Mouse (Mus musculus): ENCODE measurements around the gene Gm49394. TPM values are rescaled to one million over a fixed set of nuclear protein-coding genes. Genes with fewer than 3 reads are reported as not detected.

Gm49394 gene
- polyA plus RNA-seq (2015; fragmentation: Nextera tagmentation; extraction: Ambion mirVana): not detected in 2 replicates

DNA sequence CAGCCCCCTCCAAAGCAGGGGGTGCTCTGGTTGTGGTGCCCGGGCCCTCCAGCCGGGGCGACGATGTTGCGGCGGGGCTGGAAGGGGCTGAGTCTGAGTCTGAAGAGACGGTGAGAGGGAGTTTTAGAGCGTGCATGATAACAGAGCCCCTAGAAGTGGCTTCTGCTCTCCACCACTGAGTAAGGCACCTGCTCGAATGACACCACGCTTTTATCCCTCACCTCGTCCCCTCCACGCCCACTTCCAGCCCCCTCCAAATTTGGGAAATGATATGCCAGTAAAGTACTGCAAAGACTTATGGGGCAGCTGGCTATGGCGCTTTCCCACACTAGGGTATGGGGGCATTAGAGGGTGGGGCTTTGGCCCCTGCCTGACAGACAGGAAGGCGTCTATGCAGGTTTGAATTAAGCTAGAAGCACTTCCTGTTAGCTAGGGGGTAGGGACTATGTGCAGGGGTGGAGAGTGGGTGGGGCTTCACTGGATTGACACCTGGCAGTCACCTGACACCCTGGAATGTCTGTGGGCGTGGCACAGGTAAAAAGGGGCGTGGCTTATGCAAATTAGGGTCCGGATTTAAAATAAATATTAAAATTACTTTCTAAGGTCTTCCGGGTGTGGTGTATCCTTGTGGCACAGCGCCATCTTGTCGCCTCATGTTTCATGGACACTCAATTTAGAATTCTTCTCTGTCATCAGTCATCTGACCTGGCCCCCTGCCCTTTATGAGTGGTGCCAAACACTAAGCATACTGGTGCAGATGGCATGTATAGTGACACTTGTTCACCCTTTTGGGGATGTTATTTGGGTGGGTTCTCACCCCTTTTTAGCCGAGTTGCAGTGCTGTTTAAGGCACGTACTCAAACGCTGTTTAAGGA lies at the start of gene Gm49394:
Gene Gm49394, minus strand, starts transcription at position 192 of the 875 bp plus-strand sequence.
- DNase-seq (no peak), ATAC-seq (ENCODE audit: low read depth) (no peak)
- H3K9me3 ChIP-seq (replicated peaks): peaks cover 16% of the 10 kb centered on the region
- peaks cover 22% of the 10 kb centered on the region for H3K27me3 ChIP-seq
- H3K27ac ChIP-seq: no peak within 1 kb of the TSS
- H3K9ac ChIP-seq: no peak within 1 kb of the TSS
- no peaks in the 10 kb centered on the region for H3K4me1 ChIP-seq (replicated peaks)
- 76% methylated on average over 23 of the region's 23 CpGs for WGBS (ENCODE audit: insufficient replicate concordance)
- no peak within 1 kb of the TSS for H3K4me2 ChIP-seq
- peaks cover 15% of the 10 kb centered on the region for H3K36me3 ChIP-seq
- no peak within 1 kb of the TSS for H3K4me3 ChIP-seq (replicated peaks)

DNA sequence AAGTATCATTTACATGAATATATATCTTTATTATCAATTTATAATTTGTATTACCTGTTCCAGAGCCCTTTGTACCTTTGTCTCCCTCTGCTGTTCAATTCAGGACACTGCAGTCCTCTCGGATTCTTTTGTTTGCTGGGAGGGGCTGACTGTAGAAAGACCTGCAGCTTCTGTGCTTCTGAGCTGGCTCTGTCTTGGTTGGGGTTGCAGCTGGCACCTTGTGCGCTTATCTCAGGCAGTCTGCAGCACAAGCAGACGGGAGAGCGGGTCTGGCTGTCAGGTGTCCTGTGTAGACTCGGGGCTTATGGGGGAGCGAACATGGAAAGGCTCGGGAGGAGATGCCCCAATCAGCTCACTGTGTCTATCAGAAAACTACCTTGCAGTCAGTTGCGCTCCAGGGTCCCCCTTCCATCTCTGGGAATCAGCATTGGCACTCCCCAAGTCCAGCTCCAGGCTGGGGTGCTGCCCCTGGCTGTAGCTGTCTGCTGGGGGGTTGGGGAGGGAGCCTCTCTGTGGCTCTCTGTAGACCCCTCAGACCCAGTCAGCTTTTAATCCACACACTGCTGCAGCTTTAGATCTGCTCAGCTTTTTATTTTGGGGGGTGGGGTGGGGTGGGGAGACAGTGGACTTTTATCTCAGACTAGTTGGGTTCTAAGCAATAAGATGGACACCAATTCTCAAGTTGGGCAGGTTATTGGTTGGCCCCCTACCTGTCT lies 45.2 kb upstream of the Gm49394 start:
- no peak overlapping the region for H3K27ac ChIP-seq
- H3K4me1 ChIP-seq (replicated peaks): no peaks in the 10 kb centered on the region
- peak; percentile 6 for DNase-seq
- no peak overlapping the region for H3K9ac ChIP-seq
- no peak overlapping the region for H3K4me2 ChIP-seq
- ATAC-seq (ENCODE audit: low read depth): no peak
- H3K9me3 ChIP-seq (replicated peaks): no peaks in the 10 kb centered on the region
- WGBS (ENCODE audit: insufficient replicate concordance): 17% methylated on average over 8 of the region's 8 CpGs
- no peaks in the 10 kb centered on the region for H3K36me3 ChIP-seq
- no peak overlapping the region for H3K4me3 ChIP-seq (replicated peaks)
- H3K27me3 ChIP-seq: 0 out of 2 replicates have a peak, but pooled peaks cover 2% of the 10 kb centered on the region

DNA sequence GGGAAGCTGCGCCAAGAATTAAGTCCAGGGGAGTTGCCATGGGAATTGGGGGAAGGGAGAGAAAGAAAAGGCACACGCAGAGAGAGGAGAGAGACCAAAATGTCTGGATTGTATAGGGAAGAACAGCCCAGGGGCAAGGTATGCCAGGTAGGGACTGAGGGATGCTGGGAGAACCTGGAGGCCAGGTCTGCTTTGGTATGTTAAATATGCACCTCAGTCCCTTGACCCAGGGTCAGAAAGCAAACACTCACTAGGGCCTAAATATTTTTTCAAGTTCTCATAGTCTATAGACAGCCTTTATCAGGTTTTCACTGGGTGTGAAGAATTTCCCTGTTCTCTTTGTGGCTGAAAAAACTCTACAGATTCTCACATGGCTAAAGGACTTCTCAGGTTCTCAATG lies 37.1 kb upstream of the Gm49394 start:
- H3K27me3 ChIP-seq: no peaks in the 10 kb centered on the region
- no peaks in the 10 kb centered on the region for H3K9me3 ChIP-seq (replicated peaks)
- ATAC-seq (ENCODE audit: low read depth) (no peak), DNase-seq (no peak)
- no peak overlapping the region for H3K4me2 ChIP-seq
- no peaks in the 10 kb centered on the region for H3K36me3 ChIP-seq
- H3K9ac ChIP-seq: no peak overlapping the region
- no peaks in the 10 kb centered on the region for H3K4me1 ChIP-seq (replicated peaks)
- WGBS (ENCODE audit: insufficient replicate concordance): 54% methylated on average over 2 of the region's 2 CpGs
- H3K27ac ChIP-seq: no peak overlapping the region
- no peak overlapping the region for H3K4me3 ChIP-seq (replicated peaks)

DNA sequence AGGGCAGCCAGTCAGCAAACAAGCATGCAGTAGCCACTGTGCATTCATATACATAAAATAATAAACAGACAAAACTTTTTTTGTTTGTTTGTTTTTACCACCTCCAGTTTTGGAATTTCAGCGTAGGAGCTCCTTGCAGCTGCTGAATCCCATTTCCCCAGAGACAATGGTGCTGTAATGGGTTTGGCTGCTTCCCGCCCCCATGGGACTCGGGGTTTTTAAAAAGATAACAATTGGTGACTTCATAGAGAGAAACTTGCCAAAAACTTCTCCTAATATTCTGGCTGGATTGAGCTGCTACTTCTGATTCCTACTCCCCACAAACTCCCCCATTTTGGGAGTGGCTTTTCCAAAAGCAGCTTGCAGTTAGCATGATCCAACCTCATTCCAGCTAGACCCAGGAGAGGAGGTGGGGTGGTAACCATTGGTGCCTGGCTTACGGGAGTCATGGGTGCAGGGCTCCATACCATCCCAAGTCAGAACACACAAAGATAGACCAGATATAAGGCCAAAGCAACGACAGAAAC lies 29.7 kb upstream of the Gm49394 start:
- ATAC-seq (ENCODE audit: low read depth) (no peak), DNase-seq (no peak)
- no peaks in the 10 kb centered on the region for H3K36me3 ChIP-seq
- no peak overlapping the region for H3K9ac ChIP-seq
- H3K27me3 ChIP-seq: no peaks in the 10 kb centered on the region
- no peak overlapping the region for H3K4me3 ChIP-seq (replicated peaks)
- H3K4me2 ChIP-seq: no peak overlapping the region
- 51% methylated on average over 5 of the region's 5 CpGs for WGBS (ENCODE audit: insufficient replicate concordance)
- H3K27ac ChIP-seq: no peak overlapping the region
- H3K4me1 ChIP-seq (replicated peaks): no peaks in the 10 kb centered on the region
- no peaks in the 10 kb centered on the region for H3K9me3 ChIP-seq (replicated peaks)

DNA sequence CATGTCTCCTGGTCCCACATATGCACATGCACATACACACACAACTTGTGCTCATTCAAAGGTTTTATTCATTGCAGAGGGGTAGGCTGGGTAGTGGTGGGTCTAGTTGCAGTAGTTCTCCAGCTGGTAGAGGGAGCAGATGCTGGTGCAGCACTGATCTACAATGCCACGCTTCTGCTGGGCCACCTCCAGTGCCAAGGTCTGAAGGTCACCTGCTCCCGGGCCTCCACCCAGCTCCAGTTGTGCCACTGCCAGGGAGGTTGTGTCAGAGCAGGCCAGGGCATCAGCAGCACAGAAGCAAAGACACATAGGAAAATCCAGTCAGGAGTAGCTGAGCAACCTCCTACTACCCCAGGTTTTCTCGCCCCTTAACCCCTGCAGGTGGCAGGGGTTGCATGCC lies 8.9 kb upstream of the Gm49394 start:
- H3K9ac ChIP-seq: no peak overlapping the region
- no peak overlapping the region for H3K4me3 ChIP-seq (replicated peaks)
- WGBS (ENCODE audit: insufficient replicate concordance): 69% methylated on average over 3 of the region's 3 CpGs
- no peaks in the 10 kb centered on the region for H3K4me1 ChIP-seq (replicated peaks)
- ATAC-seq (ENCODE audit: low read depth) (no peak), DNase-seq (no peak)
- H3K4me2 ChIP-seq: no peak overlapping the region
- no peak overlapping the region for H3K27ac ChIP-seq
- peaks cover 8% of the 10 kb centered on the region; the same call in 1 of the 2 replicates for H3K27me3 ChIP-seq
- H3K36me3 ChIP-seq: no peaks in the 10 kb centered on the region
- H3K9me3 ChIP-seq (replicated peaks): no peaks in the 10 kb centered on the region

DNA sequence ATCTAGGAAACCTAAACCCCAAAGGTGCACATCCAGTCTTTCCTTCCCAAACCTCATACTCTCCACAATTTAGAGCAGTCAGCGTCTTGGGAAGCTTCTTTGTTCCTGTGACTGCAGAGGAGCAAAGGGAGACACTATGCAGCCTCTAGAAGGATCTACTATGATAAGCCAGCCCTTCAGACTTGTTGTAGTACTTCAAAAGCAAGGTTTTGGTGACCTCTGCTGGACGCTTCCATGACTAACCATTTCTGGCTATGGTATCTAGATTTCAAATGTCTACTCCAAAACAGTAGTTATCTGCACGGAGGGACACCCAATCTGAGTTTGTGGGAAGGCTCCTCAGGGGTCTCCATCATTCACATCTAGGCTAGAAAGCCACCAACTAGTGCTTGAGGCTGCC lies 5.9 kb upstream of the Gm49394 start:
- H3K27ac ChIP-seq: no peak overlapping the region
- peaks cover 5% of the 10 kb centered on the region; the same call in 1 of the 2 replicates for H3K9me3 ChIP-seq (replicated peaks)
- DNase-seq (peak; percentile 43), ATAC-seq (ENCODE audit: low read depth) (no peak)
- no peak overlapping the region for H3K4me3 ChIP-seq (replicated peaks)
- WGBS (ENCODE audit: insufficient replicate concordance): 6% methylated on average over 3 of the region's 3 CpGs
- H3K4me2 ChIP-seq: no peak overlapping the region
- H3K9ac ChIP-seq: no peak overlapping the region
- H3K4me1 ChIP-seq (replicated peaks): no peaks in the 10 kb centered on the region
- no peaks in the 10 kb centered on the region for H3K36me3 ChIP-seq
- H3K27me3 ChIP-seq: peaks cover 8% of the 10 kb centered on the region; the same call in 1 of the 2 replicates

DNA sequence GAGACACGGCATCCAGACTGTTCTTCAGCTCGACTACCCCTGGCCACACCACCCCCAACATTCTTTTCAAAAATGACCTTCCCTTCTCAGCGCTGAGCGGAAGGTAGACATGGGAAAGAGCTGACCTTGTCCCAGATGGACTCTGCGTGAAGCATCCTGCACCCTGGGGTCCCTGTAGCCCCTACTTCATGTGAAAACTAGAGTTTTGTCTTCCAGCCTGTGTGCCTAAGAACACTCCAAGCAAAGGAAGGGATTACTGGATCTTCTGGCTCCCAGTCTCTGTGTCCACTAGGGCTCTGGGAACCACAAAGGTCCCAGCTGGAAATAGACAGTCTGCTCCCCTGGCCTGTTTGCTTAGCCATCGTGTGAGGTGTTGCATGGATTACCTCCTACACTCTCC lies 5.4 kb upstream of the Gm49394 start:
- no peak overlapping the region for H3K4me3 ChIP-seq (replicated peaks)
- H3K36me3 ChIP-seq: no peaks in the 10 kb centered on the region
- no peaks in the 10 kb centered on the region for H3K4me1 ChIP-seq (replicated peaks)
- DNase-seq: no peak
- peaks cover 9% of the 10 kb centered on the region for H3K9me3 ChIP-seq (replicated peaks)
- ATAC-seq (ENCODE audit: low read depth): no peak
- peaks cover 8% of the 10 kb centered on the region; the same call in 1 of the 2 replicates for H3K27me3 ChIP-seq
- H3K4me2 ChIP-seq: no peak overlapping the region
- WGBS (ENCODE audit: insufficient replicate concordance): 50% methylated on average over 6 of the region's 6 CpGs
- no peak overlapping the region for H3K27ac ChIP-seq
- no peak overlapping the region for H3K9ac ChIP-seq

DNA sequence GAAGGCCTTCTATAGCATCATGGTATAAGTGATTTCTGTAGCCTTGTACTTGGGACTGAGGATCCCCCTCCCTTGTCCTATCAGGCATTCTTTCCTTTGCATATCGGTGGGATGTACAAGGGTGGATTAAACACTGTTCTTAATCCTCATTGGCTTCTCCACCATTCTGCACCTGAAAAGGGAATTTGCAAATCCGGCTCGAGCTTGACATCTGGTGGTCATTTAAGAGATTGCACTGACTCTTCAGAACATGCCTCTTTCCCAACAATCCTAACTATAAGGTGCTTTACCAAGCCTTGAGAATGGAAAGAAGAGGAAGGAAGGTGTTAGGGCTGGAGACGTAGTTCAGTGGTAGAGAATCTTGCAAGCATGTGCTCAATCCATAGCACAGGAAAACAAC lies 2.4 kb upstream of the Gm49394 start:
- peaks cover 16% of the 10 kb centered on the region for H3K9me3 ChIP-seq (replicated peaks)
- H3K4me1 ChIP-seq (replicated peaks): no peaks in the 10 kb centered on the region
- DNase-seq (no peak), ATAC-seq (ENCODE audit: low read depth) (no peak)
- H3K27ac ChIP-seq: no peak overlapping the region
- peaks cover 15% of the 10 kb centered on the region for H3K36me3 ChIP-seq
- H3K27me3 ChIP-seq: 0 out of 2 replicates have a peak, but pooled peaks cover 3% of the 10 kb centered on the region
- H3K4me2 ChIP-seq: no peak overlapping the region
- 8% methylated on average over 4 of the region's 4 CpGs for WGBS (ENCODE audit: insufficient replicate concordance)
- no peak overlapping the region for H3K9ac ChIP-seq
- H3K4me3 ChIP-seq (replicated peaks): no peak overlapping the region

DNA sequence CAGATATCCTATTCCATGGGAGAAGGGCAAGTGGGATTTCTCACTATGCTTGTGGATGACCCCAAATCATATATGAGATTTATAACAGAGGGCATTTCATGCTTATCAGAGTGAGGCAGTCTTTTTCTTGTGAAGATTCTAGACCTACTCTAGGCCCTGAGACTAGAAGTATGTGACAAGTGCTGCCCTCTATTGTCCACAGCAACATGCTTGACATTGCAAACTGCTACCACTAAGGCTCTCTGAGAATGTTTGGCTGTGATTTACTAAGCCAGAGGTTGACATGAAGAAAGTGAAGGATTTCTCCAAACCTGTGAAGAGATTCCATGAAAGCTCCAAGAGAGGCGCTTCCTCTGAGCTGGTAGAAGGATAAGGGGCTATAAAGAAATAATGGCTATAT lies 1.3 kb upstream of the Gm49394 start:
- H3K4me2 ChIP-seq: no peak overlapping the region
- WGBS (ENCODE audit: insufficient replicate concordance): 58% methylated on average over 1 of the region's 1 CpGs

DNA sequence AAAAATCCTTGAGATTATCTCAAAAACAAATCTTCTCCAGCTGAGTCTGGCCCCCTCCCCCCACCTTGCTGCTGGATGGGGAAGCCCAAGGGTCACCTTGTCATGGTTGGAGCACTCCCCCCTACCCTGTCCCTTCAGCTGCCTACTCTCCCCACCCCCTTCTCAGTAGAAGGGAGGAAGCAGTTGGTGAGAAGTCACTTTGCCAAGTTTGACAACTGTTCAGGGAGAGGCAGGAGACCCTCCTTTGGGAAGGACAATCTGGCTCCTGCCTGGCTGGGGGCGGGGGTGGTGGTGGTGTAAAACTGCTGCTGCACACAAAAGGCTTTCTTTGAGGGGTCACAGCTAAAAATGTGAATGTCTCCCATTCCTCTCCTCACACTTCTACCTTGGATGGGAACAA lies 1.4 kb downstream of the Gm49394 start:
- peaks cover 15% of the 10 kb centered on the region for H3K36me3 ChIP-seq
- H3K27ac ChIP-seq: no peak overlapping the region
- H3K4me2 ChIP-seq: no peak overlapping the region
- H3K4me1 ChIP-seq (replicated peaks): no peaks in the 10 kb centered on the region
- DNase-seq (no peak), ATAC-seq (ENCODE audit: low read depth) (no peak)
- 76% methylated on average over 1 of the region's 1 CpGs for WGBS (ENCODE audit: insufficient replicate concordance)
- H3K9me3 ChIP-seq (replicated peaks): peaks cover 16% of the 10 kb centered on the region
- peaks cover 38% of the 10 kb centered on the region for H3K27me3 ChIP-seq
- no peak overlapping the region for H3K4me3 ChIP-seq (replicated peaks)
- no peak overlapping the region for H3K9ac ChIP-seq

More for the DNA sequence above, 1.3 kb upstream of the Gm49394 start:
- H3K4me3 ChIP-seq (replicated peaks): no peak overlapping the region
- no peak overlapping the region for H3K9ac ChIP-seq
- H3K27ac ChIP-seq: no peak overlapping the region
- no peak for DNase-seq
- H3K9me3 ChIP-seq (replicated peaks): peaks cover 16% of the 10 kb centered on the region
- H3K4me1 ChIP-seq (replicated peaks): no peaks in the 10 kb centered on the region
- H3K27me3 ChIP-seq: peaks cover 11% of the 10 kb centered on the region
- ATAC-seq (ENCODE audit: low read depth): no peak
- H3K36me3 ChIP-seq: peaks cover 15% of the 10 kb centered on the region

DNA sequence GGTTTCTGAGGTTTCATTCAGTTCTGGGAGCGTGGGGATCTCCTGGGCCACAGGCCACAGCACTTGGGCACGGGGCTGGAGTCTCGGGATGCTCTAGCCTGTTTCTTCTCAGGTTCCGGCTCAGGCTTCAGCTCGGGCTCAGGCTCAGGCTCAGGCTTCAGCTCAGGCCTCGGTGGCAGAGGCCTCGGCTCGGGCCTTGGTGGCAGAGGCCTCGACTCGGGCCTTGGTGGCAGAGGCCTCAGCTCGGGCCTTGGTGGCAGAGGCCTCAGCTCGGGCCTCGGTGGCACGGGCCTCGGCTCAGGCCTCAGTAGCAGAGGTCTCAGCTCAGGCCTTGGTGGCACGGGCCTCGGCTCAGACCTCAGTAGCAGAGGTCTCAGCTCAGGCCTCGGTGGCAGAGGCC lies 2.2 kb downstream of the Gm49394 start:
- ATAC-seq (ENCODE audit: low read depth): no peak
- no peak overlapping the region for H3K4me2 ChIP-seq
- no peak overlapping the region for H3K27ac ChIP-seq
- H3K4me3 ChIP-seq (replicated peaks): no peak overlapping the region
- H3K4me1 ChIP-seq (replicated peaks): no peaks in the 10 kb centered on the region
- no peak overlapping the region for H3K9ac ChIP-seq
- H3K36me3 ChIP-seq: peaks cover 15% of the 10 kb centered on the region
- peaks cover 46% of the 10 kb centered on the region for H3K27me3 ChIP-seq
- peaks cover 16% of the 10 kb centered on the region for H3K9me3 ChIP-seq (replicated peaks)
- 79% methylated on average over 18 of the region's 18 CpGs for WGBS (ENCODE audit: insufficient replicate concordance)
- no peak for DNase-seq
